Mouse (Mus musculus): Measurements from ENCODE around the gene Slc8a3. TPM values are rescaled to one million over a fixed set of nuclear protein-coding genes. Genes with fewer than 3 reads are reported as not detected.

Gene Slc8a3
- polyA plus RNA-seq, 1 experiment from 2014 or later: 0.52 TPM

DNA sequence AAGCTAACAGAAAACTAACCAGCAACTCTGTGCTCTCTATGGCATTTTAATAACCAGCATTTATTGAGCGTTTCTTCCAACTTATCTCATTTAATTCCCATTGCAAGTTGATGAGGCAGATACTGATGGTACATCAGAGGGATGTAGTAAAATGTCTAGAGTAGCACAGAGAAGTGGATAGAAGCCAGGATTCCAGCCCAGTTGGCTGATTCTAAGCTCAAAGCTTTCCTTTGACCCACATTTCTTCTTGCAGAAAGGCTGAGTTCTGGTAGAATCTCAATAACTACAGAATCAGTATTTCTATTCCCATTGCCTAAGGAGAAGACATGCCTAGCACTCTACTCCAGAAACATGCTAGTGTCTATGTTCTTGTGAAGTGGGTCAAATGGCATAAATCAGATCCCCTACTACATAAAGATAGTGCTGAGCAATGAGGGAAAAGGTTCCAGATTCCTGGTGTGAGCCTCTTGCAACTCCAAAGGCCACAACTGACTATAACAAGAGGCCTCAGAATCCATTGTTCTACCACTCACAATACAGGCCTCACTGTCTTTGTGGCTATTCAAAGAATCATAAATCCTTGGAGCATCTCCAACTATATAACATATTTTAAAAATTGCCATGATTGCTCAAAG lies 99.1 kb downstream of the Slc8a3 start:
- Histone ChIP-seq H3K27me3 (ENCODE audit: control insufficient read depth, insufficient read depth, low read length) (no peaks in the 10 kb centered on the region), H3K9me3 (ENCODE audit: control insufficient read depth, low read depth, low read length) (no peaks in the 10 kb centered on the region), H3K36me3 (ENCODE audit: control insufficient read depth, insufficient read depth, low read length) (no peaks in the 10 kb centered on the region), H3K4me2 (replicated peaks; ENCODE audit: low read depth, low read length) (no peak overlapping the region), H3K9ac (replicated peaks; ENCODE audit: low read depth, low read length) (no peak overlapping the region), H3K27ac (ENCODE audit: low read length) (no peak overlapping the region), H3K4me3 (ENCODE audit: low read depth, low read length) (no peak overlapping the region), H3K4me1 (ENCODE audit: control insufficient read depth, insufficient read depth, low read length) (no peaks in the 10 kb centered on the region)
- ATAC-seq (ENCODE audit: insufficient number of reproducible peaks, insufficient read depth, low FRiP score, low read depth): no peak
- WGBS: 80% methylated on average over 1 of the region's 1 CpGs

DNA sequence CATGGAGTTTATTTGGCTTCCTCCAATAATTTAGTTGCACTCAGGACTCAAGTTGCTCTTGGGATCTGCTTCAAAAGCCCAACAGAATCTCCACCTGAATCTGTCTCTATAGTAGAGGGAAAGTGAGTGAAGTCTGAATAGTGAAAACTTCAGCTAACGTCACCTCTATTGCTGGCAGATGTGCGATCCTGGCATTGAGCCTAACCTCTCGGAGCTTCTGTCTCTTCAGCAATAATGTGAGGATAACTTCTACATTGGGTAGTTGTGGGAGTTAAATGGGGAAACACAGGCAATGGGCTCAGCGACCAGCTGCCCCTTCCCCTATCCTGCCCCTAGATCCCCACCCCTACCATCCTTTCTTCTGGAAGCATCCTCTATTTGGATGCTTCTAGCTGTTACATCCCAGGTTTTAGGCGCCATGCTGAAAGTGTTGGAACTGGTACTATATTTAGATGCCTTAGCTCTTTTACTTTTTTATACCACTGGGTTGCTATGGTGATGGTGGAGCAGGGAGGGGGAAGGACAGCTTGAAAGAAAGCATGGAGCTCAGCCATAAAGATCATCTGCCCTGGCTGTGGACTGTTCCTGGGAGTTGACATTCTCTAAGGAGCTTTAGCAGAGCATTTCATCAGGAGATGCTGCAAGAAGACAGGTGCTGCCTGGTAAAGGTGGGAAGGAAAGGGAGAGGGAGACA lies 105.1 kb downstream of the Slc8a3 start:
- Histone ChIP-seq H3K4me1 (ENCODE audit: control insufficient read depth, insufficient read depth, low read length) (no peaks in the 10 kb centered on the region), H3K9ac (replicated peaks; ENCODE audit: low read depth, low read length) (no peak overlapping the region), H3K27ac (ENCODE audit: low read length) (no peak overlapping the region), H3K9me3 (ENCODE audit: control insufficient read depth, low read depth, low read length) (no peaks in the 10 kb centered on the region), H3K4me3 (ENCODE audit: low read depth, low read length) (no peak overlapping the region), H3K4me2 (replicated peaks; ENCODE audit: low read depth, low read length) (no peak overlapping the region), H3K36me3 (ENCODE audit: control insufficient read depth, insufficient read depth, low read length) (no peaks in the 10 kb centered on the region), H3K27me3 (ENCODE audit: control insufficient read depth, insufficient read depth, low read length) (no peaks in the 10 kb centered on the region)
- WGBS: 74% methylated on average over 5 of the region's 5 CpGs
- ATAC-seq (ENCODE audit: insufficient number of reproducible peaks, insufficient read depth, low FRiP score, low read depth): no peak

DNA sequence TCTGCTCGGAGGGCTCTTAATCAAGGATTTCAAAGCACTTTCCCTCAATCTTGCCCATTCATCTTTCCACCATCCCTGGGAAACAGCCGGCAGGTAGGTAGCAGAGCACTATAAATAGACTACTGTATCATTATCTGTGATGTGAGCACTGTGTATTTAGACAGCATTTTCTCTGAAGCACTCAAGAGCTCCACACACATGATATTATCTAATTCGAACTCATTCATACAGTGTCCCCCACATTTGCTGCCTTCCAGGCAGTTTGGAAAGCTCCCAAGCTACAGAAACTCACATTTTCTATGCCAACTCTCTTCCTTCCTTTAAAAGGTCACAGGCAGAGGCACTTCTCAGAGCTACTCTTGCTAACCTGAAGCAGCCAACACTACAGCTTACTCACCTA lies 106.4 kb downstream of the Slc8a3 start:
- H3K27ac ChIP-seq (ENCODE audit: low read length): no peak overlapping the region
- no peaks in the 10 kb centered on the region for H3K36me3 ChIP-seq (ENCODE audit: control insufficient read depth, insufficient read depth, low read length)
- no peaks in the 10 kb centered on the region for H3K4me1 ChIP-seq (ENCODE audit: control insufficient read depth, insufficient read depth, low read length)
- WGBS: 46% methylated on average over 3 of the region's 3 CpGs
- H3K4me2 ChIP-seq (replicated peaks; ENCODE audit: low read depth, low read length): no peak overlapping the region
- H3K9me3 ChIP-seq (ENCODE audit: control insufficient read depth, low read depth, low read length): no peaks in the 10 kb centered on the region
- no peak overlapping the region for H3K9ac ChIP-seq (replicated peaks; ENCODE audit: low read depth, low read length)
- H3K4me3 ChIP-seq (ENCODE audit: low read depth, low read length): no peak overlapping the region
- no peak for ATAC-seq (ENCODE audit: insufficient number of reproducible peaks, insufficient read depth, low FRiP score, low read depth)
- no peaks in the 10 kb centered on the region for H3K27me3 ChIP-seq (ENCODE audit: control insufficient read depth, insufficient read depth, low read length)

DNA sequence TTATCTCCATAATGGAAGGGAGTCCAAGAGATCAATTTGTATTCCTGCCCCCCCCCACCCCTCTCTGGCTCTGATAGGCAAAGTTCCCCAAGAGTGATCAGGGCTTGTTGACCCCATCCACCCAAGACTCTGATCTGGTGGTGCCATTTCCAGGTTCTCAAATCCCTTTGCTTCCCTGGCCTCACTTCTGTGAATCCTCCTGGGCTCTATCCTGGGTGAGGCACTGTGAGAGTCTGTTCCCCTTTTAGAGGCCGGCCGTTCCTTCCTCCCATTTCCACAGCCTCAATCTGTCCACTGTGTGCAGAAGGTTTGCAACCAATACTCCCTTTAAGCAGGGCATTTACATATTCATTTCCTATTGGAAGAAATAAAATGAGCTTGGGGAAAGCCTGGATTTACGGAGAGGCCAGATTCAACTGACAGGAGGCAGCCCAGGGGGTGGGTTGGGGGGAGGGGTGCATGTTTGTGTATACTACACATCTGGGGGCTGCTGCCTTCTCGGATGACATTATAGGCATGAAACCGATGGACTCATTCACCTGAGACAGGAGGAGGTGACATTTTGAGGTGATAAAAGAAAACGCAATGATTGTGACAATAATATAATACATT lies 106.9 kb downstream of the Slc8a3 start:
- H3K9me3 ChIP-seq (ENCODE audit: control insufficient read depth, low read depth, low read length): no peaks in the 10 kb centered on the region
- no peak overlapping the region for H3K27ac ChIP-seq (ENCODE audit: low read length)
- H3K27me3 ChIP-seq (ENCODE audit: control insufficient read depth, insufficient read depth, low read length): no peaks in the 10 kb centered on the region
- H3K4me3 ChIP-seq (ENCODE audit: low read depth, low read length): no peak overlapping the region
- H3K36me3 ChIP-seq (ENCODE audit: control insufficient read depth, insufficient read depth, low read length): no peaks in the 10 kb centered on the region
- no peaks in the 10 kb centered on the region for H3K4me1 ChIP-seq (ENCODE audit: control insufficient read depth, insufficient read depth, low read length)
- 27% methylated on average over 6 of the region's 6 CpGs for WGBS
- no peak for ATAC-seq (ENCODE audit: insufficient number of reproducible peaks, insufficient read depth, low FRiP score, low read depth)
- no peak overlapping the region for H3K4me2 ChIP-seq (replicated peaks; ENCODE audit: low read depth, low read length)
- H3K9ac ChIP-seq (replicated peaks; ENCODE audit: low read depth, low read length): no peak overlapping the region

DNA sequence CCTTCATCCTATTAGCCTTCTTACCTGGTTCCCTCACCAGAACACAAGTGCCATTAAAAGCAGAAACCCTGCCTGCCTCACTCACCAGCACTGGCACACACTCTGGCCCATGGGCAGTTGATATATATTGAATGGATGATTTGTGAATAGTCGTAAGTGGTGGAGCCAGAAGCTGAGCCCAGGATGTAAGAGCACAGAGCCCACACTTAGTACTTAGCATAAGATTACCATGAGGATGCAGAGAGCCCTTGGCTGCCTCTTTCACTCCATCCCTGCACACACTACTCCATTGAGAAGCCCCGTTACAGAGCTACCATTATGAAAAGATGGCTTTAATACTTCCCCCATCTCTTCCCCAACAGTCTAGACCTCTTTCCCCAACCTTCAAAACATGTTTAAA lies 108.1 kb downstream of the Slc8a3 start:
- H3K4me1 ChIP-seq (ENCODE audit: control insufficient read depth, insufficient read depth, low read length): no peaks in the 10 kb centered on the region
- H3K27me3 ChIP-seq (ENCODE audit: control insufficient read depth, insufficient read depth, low read length): no peaks in the 10 kb centered on the region
- H3K9ac ChIP-seq (replicated peaks; ENCODE audit: low read depth, low read length): no peak overlapping the region
- H3K27ac ChIP-seq (ENCODE audit: low read length): no peak overlapping the region
- no peaks in the 10 kb centered on the region for H3K36me3 ChIP-seq (ENCODE audit: control insufficient read depth, insufficient read depth, low read length)
- H3K9me3 ChIP-seq (ENCODE audit: control insufficient read depth, low read depth, low read length): no peaks in the 10 kb centered on the region
- H3K4me2 ChIP-seq (replicated peaks; ENCODE audit: low read depth, low read length): no peak overlapping the region
- no peak overlapping the region for H3K4me3 ChIP-seq (ENCODE audit: low read depth, low read length)
- 73% methylated on average over 2 of the region's 2 CpGs for WGBS
- ATAC-seq (ENCODE audit: insufficient number of reproducible peaks, insufficient read depth, low FRiP score, low read depth): no peak

DNA sequence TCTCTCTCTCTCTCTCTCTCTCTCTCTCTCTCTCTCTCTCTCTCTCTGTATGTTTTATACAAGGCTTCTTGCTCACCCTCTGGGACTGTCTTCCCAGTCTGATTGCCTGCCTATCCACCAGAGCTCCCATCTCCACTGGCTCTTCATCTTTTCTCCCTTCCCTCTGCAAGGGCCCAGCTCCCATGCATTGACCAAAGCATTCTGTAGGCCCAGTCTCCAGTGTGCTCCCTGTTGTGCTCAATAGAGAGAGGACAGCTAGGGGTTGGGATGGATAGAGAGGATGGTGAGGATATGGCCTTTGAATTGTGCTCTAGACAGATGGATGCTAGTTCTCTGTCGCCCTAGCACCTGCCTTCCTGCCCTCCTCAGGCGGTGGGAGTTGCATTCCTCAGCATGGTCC lies 109.7 kb downstream of the Slc8a3 start:
- Histone ChIP-seq H3K9ac (replicated peaks; ENCODE audit: low read depth, low read length) (no peak overlapping the region), H3K27me3 (ENCODE audit: control insufficient read depth, insufficient read depth, low read length) (no peaks in the 10 kb centered on the region), H3K27ac (ENCODE audit: low read length) (no peak overlapping the region), H3K36me3 (ENCODE audit: control insufficient read depth, insufficient read depth, low read length) (no peaks in the 10 kb centered on the region), H3K4me3 (ENCODE audit: low read depth, low read length) (no peak overlapping the region), H3K4me1 (ENCODE audit: control insufficient read depth, insufficient read depth, low read length) (no peaks in the 10 kb centered on the region), H3K9me3 (ENCODE audit: control insufficient read depth, low read depth, low read length) (no peaks in the 10 kb centered on the region), H3K4me2 (replicated peaks; ENCODE audit: low read depth, low read length) (no peak overlapping the region)
- 63% methylated on average over 2 of the region's 2 CpGs for WGBS
- no peak for ATAC-seq (ENCODE audit: insufficient number of reproducible peaks, insufficient read depth, low FRiP score, low read depth)

DNA sequence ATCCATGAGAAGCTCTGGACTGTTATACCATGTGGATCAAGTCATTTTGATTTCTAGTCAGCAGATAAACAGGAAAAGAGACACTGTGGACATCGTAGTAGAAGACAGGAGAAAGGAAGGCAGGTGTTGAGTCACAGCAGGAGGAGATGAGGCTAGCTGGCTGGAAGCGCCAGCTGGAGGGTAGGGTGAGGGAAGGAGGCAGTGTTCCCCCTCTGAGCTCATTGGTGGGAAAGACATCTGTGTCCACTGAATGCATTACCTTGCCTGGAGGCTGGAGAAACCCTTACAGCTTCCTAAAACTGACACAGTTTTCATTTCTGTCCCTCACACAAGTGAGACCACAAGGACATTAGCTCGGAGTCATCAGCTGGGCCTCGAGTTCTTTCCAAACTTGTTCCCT lies 113.6 kb downstream of the Slc8a3 start:
- Histone ChIP-seq H3K4me1 (ENCODE audit: control insufficient read depth, insufficient read depth, low read length) (no peaks in the 10 kb centered on the region), H3K4me2 (replicated peaks; ENCODE audit: low read depth, low read length) (no peak overlapping the region), H3K9me3 (ENCODE audit: control insufficient read depth, low read depth, low read length) (no peaks in the 10 kb centered on the region), H3K9ac (replicated peaks; ENCODE audit: low read depth, low read length) (no peak overlapping the region), H3K4me3 (ENCODE audit: low read depth, low read length) (no peak overlapping the region), H3K27me3 (ENCODE audit: control insufficient read depth, insufficient read depth, low read length) (no peaks in the 10 kb centered on the region), H3K27ac (ENCODE audit: low read length) (no peak overlapping the region), H3K36me3 (ENCODE audit: control insufficient read depth, insufficient read depth, low read length) (no peaks in the 10 kb centered on the region)
- ATAC-seq (ENCODE audit: insufficient number of reproducible peaks, insufficient read depth, low FRiP score, low read depth): no peak
- 59% methylated on average over 4 of the region's 4 CpGs for WGBS

DNA sequence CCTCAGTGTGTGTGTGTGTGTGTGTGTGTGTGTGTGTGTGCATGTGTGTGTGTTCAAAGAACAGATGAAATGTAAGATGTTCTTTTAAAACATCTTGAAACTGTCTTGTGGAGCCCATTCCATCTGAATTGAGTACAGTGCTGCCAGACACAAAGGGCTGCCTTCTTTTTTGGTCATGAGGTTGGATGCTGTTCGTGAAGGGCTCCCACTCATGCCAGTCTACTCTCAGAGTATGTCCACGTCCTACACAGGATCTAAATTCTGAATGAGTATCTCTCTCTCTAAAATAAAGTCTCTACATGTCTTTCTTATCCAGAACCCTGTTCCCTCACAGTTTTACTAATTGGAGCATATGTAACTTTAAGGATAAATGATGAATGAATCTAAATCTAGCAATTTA lies 124.4 kb downstream of the Slc8a3 start:
- no peak overlapping the region for H3K9ac ChIP-seq (replicated peaks; ENCODE audit: low read depth, low read length)
- ATAC-seq (ENCODE audit: insufficient number of reproducible peaks, insufficient read depth, low FRiP score, low read depth): no peak
- 55% methylated on average over 2 of the region's 2 CpGs for WGBS

More for the DNA sequence above, 124.4 kb downstream of the Slc8a3 start:
- Histone ChIP-seq H3K4me1 (ENCODE audit: control insufficient read depth, insufficient read depth, low read length) (no peaks in the 10 kb centered on the region), H3K4me3 (ENCODE audit: low read depth, low read length) (no peak overlapping the region), H3K9me3 (ENCODE audit: control insufficient read depth, low read depth, low read length) (no peaks in the 10 kb centered on the region), H3K27me3 (ENCODE audit: control insufficient read depth, insufficient read depth, low read length) (no peaks in the 10 kb centered on the region), H3K4me2 (replicated peaks; ENCODE audit: low read depth, low read length) (no peak overlapping the region), H3K36me3 (ENCODE audit: control insufficient read depth, insufficient read depth, low read length) (no peaks in the 10 kb centered on the region), H3K27ac (ENCODE audit: low read length) (no peak overlapping the region)

Data from stomach, embryonic 14.5 days (tissue).